ENCODE assay signal across 19 mouse cellular contexts in genomic region chr13:54431161-54431560, GRCm38 (mm10).
"Had no signal": no experiment of that assay in that cellular context is flagged by ENCODE, and none has a peak within 500 bp of the region (broad histone marks: within the 10 kb centered on the region; RNA-seq: fewer than 3 reads in every experiment).

No protein-coding gene starts in this region.

- H3K9ac ChIP-seq: limb, embryonic 12.5 days; limb, embryonic 15.5 days; liver, embryonic 14.5 days; liver, postnatal 0 days; lung, embryonic 14.5 days had no signal

- H3K27me3 ChIP-seq: limb, embryonic 12.5 days; limb, embryonic 15.5 days had no signal

- H3K27ac ChIP-seq: left cerebral cortex, adult 2 months; limb, embryonic 12.5 days; limb, embryonic 15.5 days; liver, embryonic 14.5 days; macrophage; stomach, postnatal 0 days had no signal

- H3K36me3 ChIP-seq: limb, embryonic 12.5 days; limb, embryonic 15.5 days had no signal

- DNase-seq: kidney, postnatal 10 days; kidney, postnatal 36 days; layer of hippocampus, postnatal 36 days; left cerebral cortex, postnatal 4 days; liver, postnatal 0 days; lung, embryonic 14.5 days; midbrain, embryonic 14.5 days; right cerebral cortex, postnatal 4 days; thymus, adult 2 months; thymus, postnatal 14 days; thymus, postnatal 4 days had no signal

- H3K4me2 ChIP-seq: limb, embryonic 12.5 days; limb, embryonic 15.5 days; liver, embryonic 11.5 days; lung, embryonic 14.5 days had no signal

- H3K4me3 ChIP-seq: left cerebral cortex, adult 2 months; limb, embryonic 12.5 days; limb, embryonic 15.5 days had no signal

- ATAC-seq: liver, postnatal 0 days; lung, postnatal 0 days had no signal

- H3K4me1 ChIP-seq: limb, embryonic 12.5 days; limb, embryonic 15.5 days had no signal

- H3K9me3 ChIP-seq: limb, embryonic 12.5 days; limb, embryonic 15.5 days had no signal
